Mouse (Mus musculus) cerebellum, postnatal 25 days (tissue): Measurements from ENCODE around the gene Safb2.
"Not testable (repeated sequence)": the region's sequence is repeated elsewhere in the genome, so short reads cannot be mapped to it uniquely, and the experiment has no call there.

ENCODE experiments used
- DNase-seq, 2 experiments: peaks; one replicate each; pipeline ENCODE4 v3.0.0; 2021; ENCODE audit warnings: mixed read lengths in 2 of 2

The Safb2 gene

DNA sequence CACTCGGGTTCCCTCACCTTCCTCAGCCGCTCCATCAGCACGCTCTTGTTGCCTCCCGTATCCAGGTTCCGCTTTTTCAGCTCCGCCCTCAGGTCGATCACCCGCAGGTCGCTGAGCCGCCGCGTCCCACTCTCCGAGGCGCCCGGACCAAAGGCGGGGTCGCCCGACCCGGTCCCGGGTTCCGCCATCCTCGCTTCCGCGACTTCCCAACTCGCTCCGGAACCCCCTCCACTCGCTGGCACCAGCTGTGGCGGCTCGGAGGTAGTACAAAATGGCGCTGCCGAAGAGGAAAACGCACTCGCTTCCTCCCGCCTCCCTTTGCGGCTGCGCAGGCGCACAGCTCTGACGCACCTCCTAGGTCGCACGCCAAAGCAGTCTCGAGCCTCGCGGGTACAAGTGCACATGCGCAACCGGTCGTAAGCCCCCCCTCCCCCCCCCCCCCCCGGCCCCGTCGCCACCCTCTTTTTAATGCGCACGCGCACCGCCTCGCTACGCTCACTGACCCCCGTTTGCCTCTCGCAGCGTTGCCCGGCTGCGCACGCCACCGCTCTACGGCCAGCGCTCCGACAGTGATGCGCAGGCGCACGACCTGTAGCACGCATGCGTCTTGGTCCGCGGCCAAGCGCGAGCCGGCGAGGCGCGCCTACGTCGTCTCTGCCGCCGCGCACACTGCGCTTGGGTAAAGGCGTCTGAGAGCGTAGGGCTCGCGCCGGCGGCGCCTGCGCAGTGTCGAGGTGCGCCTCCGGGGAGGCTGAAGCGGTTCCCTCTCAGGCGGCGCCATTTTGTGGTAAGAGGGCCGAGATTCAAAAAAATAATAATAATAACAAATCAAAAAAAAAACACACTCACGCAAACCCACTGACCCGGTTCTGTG is at the start of gene Safb2, which contains the start of gene Safb:
Safb2 (minus strand) TSS at position 329 of the 874 bp plus-strand sequence.
Safb (plus strand) TSS at position 569 of the 874 bp plus-strand sequence.
- DNase-seq: peak; percentile 100

DNA sequence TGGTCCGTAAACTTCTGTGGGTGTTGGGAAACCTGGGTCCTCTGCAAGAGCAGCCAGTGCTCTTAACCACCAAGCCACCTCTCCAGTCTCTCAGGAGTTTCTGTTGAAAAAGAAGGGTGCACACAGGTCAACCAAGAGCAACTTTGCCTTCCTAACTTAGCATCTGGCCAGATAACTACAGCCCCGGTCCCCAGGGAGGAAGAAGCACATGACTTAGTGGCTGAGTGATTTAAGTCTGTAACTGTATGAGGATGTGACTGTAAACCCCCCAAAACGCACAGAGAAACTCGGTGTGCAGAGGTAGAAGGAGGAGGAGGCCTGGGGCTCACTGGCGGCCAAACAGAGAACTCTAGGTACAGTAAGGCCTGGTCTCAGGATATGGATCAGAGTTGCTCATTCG is 49.6 kb upstream of the Safb2 start:
- no peak for DNase-seq

DNA sequence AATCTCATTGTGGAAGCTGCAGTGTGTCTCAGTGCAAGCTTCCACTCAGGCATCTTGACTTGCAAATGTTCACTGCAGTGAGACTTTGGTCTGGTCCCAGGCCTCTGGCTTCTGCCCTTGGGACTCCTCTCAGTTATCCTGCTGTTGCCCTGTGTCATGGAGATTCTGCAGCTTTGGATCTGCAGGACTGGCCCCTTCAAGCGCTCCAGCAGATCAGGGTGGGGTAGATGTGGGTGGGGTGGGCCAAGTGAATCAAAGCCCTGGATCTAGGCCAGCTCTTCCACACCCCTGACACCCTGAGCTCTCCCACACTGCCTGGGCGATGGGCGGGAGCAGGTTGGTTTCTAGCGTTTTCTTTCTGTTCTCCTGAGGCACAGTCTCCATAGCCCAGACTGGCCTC is 47.4 kb upstream of the Safb2 start:
- no peak for DNase-seq

DNA sequence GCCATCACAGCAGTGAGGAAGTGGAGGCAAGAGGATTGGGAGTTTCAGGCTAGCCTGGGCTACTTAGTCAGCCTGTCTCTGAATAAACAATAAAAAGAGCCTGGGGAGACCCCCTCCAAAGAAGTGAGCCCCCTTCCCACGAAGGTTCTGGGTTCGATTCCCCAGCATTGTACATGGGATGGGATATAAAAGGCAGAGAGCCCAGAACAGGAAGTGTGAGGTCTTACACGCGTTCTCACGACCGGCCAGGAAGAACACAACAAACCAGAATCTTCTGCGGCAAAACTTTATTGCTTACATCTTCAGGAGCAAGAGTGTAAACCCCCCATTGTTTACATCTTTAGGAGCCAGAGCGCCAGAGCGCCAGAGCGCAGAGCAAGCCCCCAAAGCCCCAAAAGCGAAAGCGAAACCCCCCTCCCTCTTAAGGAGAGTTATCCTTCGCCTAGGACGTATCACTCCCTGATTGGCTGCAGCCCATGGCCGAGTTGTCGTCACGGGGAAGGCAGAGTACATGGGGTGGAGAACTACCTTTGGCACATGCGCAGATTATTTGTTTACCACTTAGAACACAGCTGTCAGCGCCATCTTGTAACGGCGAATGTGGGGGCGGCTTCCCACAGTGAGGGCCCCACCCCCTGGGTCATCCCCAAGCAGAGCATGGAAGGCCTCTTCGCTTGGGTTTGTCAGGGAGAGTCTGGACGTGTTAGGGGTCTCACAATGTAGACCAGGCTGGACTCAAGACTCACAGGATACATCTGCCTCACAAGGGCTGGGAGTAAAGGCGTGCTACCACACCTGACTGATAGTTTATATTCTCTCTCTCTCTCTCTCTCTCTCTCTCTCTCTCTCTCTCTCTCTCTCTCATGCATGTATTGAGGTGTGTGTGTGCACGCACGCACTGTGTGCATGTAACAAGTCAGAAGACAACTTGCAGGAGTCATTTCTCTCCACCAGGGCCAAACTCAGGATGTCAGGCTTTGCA is 45.7 kb upstream of the Safb2 start:
- DNase-seq: not testable (repeated sequence)

DNA sequence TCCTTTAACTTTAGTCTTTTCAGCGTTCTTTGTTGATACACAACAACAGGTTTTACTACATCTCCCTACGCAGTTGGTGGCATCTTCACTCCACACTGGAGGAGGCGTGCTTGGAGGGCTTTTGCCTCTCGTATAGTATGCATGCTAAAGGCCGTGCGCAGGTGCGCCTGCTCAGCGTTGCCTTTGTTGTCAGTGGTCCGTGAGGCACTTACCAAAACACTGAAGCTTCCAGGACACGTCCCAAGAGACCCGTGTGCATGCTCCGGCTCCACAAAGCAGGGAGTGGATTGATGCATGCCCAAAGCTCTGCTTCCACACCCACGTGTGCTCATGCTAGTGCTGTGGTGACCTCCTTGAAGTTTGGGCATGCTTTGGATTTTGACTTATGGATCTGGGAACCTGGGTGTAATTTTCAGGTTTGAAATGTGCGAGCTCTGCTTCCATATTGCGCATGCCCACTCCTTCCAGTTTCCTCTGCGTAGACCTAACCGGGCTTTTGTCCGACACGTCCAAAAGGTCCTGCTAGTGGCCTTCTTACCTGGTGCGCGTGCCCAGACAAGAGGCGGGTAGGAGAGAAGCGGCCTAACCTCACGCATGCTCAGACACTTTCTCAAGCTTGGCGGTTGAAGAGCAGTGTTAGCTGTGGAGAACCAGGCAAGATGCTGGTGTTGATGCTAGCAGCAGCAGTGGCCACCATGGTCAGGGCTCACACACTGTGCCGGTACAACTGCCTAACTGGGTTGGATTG is 43.3 kb upstream of the Safb2 start, which contains the start of gene Catsperd:
Catsperd (plus strand) TSS at position 614 of the 748 bp plus-strand sequence.
- peak; percentile 41 to 62 for DNase-seq

DNA sequence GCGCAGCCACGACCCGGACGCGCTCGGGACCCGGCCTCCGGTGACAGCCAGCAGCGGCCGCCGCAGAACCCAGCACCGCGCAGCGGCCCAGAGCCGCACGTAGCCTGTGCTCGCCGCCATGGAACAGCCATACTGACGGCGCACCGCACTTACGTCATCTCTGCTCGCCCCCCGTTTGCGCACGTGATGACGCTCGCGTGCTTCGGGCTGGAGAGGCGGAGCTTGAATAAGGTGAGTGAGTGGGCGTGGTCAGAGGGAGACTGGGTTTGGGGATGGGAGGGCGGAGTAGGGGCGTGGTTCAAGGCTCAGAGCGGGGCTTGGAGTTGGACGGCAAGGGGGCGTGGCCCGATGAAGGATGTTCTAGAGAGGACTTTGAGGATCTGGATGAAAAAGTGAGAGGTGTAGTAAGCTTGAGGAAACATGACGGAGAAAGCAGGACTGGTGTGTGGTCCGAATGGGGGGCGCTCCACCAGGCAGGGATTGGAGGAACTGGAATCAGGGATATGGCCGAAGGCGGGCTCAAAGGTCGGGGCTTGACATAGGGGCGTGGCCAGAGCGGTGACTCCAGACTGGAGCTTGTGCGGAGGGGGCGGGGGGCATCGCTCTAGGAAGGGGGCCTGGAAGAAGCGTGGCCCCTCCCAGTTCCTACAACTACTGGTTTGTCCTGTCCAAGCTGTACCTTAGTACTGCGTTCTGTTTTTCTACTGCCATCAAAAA is 42.5 kb upstream of the Safb2 start, which contains the start of gene Lonp1:
Lonp1 (minus strand) TSS at position 134 of the 717 bp plus-strand sequence.
- DNase-seq: peak; percentile 97 to 99

DNA sequence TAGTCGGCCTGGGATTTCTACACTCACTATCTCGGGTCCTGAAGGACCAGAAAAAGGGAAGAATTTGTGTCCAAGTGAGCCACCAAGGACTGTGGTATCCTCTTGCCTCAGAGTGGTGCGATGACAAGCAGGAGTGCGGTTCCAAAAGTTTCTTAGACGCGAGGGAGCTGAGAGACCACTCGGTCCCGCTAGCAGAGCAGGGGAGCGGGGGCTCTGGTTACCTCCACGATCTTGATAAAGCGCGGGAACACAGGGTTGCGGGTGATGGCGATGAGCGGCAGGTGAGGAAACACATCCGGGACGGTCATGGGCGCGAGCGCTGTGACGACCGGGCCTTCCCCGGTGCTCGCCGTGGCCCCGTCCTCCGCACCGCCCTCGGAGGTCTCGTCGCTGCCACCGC is 41.9 kb upstream of the Safb2 start:
- DNase-seq: no peak

DNA sequence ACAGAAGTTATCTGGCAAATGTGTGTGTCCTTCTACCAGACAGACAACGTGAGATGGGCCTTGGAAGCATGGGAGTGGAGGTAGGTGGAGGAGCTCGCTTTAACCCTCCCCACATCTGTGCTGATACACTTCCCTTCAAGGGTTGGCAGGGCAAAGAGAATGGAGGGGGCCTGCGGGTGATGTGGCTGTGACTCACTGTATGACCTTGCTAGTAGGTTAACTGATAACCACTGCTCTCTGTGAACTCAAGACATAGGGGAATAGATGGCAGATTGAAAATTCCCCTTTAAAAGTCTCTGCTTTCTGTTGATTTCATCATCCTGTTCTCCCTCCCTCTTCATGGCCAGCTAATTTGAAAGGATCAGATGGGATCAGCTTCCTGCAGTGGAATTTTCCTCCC is 41.1 kb upstream of the Safb2 start:
- no peak for DNase-seq

DNA sequence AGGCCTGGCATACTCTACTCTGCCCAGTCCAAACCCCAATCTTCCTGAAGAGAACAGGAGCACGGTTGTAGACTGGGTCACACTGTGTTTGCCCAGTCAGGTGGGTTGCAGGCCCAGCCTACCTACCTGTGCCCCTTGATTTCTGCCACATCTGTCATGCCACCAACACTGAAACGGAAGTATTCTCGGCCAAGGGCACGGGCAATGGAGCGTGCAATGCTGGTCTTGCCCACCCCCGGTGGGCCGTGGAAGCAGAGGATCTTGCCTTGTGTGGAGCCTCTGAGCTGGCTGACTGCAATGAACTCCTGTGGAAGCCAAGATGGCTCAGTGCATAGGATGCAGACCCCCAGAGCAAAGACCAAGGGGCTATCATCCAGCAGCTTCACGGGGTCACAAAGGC is 33.2 kb upstream of the Safb2 start:
- DNase-seq: no peak

DNA sequence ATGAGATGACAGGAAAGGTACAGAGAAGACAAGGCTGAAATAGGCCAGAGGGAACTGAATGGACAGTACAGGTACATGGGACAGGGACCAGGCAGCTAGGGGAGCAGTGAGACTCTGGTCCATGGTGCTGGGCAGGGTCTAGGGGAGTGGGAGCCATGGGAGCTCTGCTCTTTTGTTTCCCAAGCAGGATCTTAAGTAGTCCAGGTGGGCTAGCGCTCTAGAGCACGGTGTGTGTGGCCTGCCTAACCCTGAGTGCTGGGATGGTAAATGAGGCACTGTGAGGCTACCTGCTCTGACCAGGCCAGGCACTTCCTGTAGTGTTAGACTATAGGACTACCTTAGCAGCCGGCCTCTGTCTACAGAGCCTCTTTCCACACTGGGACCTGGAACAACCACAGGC is 32.3 kb upstream of the Safb2 start:
- no peak for DNase-seq

DNA sequence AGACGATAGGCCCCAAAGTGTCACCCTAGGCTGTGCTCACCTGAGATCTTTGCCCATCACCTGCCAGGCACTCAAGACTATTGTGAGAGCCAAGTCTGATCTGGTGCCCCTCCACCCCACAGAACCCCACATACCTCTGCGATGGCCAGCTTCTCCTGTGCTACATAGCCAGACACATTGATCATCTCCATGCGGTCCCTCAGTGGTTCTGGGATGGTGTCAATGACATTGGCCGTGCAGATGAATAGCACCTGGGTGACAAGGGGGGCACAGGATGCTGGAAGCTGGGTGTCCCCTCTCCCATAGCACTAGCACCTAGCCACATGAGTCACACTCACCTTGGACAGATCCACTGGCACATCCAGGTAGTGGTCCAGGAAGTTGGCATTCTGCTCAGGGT is 31.4 kb upstream of the Safb2 start:
- DNase-seq: no peak

DNA sequence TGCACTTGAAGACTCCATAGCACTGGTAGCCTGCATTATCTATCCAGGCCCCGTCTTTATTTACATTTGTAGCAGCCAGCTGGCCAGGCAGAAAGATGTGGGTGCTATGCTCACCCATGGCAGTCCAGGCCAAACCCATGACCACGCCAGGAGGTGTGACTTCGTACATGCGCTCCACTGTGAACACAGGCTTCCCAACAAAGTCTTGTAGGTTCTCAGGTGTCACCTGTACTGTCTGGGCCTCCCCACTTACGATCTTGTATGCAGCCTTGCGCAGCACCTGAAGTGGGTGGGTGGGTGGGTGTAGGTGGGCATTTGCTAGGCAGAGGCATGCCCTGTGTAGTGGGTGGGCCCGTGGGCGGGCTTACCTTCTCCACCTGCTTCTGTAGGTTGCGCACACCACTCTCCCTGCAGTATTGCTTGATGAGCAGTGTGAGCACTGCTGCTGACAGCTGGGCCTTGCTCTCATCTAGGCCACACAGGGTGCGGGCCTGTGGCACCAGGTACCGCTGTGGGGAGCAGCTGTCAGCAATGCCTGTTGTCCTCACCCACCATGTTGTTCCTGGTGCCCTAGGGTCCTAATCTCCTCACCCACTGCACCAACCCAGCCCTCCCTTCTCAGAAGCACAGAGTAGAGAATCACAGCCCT is 30.9 kb upstream of the Safb2 start:
- no peak for DNase-seq

DNA sequence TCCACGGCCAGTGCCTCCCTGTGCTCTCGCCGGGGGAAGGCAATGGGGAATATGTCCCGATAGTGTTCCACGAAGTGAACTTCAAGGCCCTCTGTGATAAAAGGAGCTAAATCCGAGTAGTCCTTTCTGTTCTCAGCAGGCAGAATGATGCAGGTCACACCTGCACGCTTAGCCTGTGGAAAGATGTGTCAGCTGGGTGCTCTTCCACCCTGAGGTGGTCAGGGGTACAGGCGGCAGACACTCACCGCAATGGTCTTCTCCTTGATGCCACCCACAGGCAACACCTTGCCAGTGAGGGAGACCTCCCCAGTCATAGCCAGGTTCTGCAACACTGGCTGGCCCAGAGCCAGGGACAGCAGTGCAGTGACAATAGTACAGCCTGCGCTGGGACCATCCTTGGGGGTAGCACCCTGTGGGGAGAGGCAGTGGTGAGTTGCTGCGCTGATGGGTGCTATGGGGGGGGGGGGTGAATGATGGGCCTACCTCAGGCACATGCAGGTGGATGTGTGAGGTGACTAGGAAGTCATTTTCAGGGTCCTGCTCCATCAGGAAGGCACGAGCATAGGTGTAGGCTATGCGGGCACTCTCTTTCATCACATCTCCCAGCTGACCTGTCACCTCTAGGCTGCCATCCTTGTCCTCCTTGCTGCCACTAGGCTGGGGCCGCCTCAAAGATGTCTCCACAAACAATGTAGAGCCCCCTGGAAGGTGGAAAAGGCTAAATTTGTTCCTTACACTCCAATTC is 30.2 kb upstream of the Safb2 start:
- DNase-seq: peak in 1 of 2 experiments; percentile 53

DNA sequence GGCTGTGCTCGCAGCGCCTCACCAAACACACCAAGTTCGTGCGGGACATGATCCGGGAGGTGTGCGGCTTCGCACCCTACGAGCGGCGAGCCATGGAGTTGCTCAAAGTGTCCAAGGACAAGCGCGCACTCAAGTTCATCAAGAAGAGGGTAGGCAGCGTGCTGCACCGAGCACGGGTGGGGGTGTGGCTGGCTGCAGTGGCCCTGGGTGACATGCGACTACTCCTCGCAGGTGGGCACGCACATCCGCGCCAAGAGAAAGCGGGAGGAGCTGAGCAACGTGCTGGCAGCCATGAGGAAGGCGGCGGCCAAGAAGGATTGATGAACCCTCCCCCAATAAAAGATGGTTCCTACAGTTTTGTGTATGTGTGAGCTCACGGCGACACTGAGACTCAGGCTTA is 29.5 kb upstream of the Safb2 start:
- peak in 1 of 2 experiments; percentile 38 for DNase-seq

DNA sequence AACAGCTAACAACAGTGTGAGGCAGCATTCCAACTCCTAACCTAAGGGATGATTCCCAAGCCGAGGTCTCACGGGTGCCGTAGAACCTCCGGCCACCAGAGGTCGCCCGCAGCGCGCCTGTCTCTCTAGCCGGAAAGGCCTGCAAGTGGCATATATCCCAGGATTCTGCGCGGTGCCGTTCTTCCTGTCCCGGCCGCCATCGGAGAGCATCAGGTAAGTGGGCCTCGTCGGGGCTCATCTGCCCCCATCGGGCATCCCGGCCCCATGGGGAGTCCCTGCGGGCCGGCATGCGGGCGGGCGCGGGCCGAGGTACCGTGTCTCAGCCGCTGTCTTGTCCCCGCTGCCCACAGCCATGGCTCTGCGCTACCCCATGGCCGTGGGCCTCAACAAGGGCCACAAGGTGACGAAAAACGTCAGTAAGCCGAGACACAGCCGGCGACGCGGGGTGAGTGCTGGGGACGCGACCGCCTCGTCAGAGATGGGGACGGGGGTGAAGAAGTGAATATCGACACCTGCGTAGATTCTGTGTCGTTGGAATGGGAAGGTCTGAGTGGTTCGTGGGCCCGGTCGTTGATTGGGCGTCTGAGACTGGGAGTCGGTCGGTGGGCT is 29.0 kb upstream of the Safb2 start, which contains the start of gene Rpl36:
Rpl36 (plus strand) TSS at position 181 of the 609 bp plus-strand sequence.
- peak; percentile 99 for DNase-seq

DNA sequence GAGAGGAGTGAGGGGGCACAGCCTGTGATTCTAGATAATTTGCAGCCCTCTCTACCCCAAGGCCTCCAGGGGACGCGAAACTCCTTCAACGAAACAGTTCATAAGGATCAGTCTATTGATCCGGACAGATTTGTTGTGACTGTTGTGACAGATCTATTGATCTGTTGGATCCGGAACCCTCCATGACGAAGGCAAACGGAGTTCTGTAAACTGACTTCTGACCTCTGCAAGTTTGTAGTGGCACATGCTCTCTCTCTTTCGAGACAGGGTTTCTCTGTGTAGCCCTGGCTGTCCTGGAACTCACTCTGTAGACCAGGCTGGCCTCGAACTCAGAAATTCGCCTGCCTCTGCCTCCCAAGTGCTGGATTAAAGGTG is 28.2 kb upstream of the Safb2 start:
- not testable (repeated sequence) for DNase-seq

DNA sequence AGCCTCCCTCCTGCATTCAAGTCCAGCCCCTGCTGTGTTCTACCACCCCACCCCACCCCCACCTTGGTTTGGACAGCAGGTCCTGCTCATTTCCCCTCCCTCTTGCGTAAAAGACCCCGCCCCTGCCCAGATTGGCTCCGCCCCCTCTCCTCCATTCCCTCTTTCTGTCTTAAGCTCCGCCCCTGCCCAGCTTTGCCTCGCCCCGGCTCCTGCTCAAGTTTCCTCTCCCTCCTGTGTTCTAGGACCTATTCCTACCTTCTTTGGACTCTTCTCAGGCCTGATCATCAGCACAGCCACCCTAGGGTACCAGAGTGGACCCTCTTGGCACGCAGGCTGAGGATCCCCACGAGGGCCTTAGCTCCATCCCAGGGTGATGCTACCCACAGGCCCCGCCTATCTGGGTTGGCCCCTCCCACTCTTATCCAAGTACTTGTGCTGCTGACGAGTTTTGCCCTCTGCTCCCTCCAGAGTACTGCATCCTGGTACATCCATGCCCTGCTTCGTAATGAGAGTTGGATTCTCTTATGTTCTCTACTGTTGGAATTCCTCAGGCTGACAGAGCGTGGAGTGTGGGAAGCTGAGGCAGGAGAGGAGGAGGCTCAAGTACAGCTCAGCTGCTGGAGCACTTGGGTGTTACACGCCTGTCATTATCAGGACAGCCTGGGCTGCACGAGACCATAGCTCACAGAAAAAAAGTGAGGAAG is 27.6 kb upstream of the Safb2 start:
- peak in 1 of 2 experiments; percentile 57 for DNase-seq

DNA sequence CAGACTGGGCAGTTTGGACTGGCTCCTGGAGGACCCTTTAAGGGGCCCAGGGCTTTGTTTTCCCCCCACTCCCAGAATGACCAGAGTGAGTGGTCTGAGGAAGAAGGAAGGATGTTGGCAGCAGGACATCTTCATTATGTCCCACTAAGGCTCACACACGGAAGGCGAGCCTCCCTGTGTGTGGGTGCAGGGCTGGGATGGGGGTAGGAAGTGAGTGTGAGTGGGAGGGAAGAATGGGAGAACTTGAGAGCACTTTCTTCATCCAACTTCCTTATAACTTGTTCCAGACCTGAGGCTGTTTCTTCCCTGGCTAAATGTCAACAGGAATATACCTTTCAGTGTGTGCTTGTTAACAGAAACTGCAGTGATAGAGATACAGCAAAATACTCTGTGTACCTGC is 26.9 kb upstream of the Safb2 start:
- DNase-seq: no peak
